Mouse (Mus musculus): Measurements from ENCODE around the gene Sycp3. TPM values are rescaled to one million over a fixed set of nuclear protein-coding genes. Genes with fewer than 3 reads are reported as not detected.

The Sycp3 gene
- not detected in 2 replicates for polyA plus RNA-seq (2016; fragmentation: Nextera tagmentation; extraction: Ambion mirVana)

GRCm38 (mm10) chr10:88459502-88459992 lies at the start of gene Sycp3:
Sycp3 (plus strand) TSS chr10:88459569.
- Histone ChIP-seq H3K36me3 (no peaks in the 10 kb centered on the region), H3K27me3 (ENCODE audit: insufficient read depth, poor library complexity, severe bottlenecking) (no peaks in the 10 kb centered on the region), H3K9me3 (peaks cover 10% of the 10 kb centered on the region; the same call in 1 of the 2 replicates), H3K4me1 (replicated peaks) (no peaks in the 10 kb centered on the region), H3K27ac (no peak within 1 kb of the TSS), H3K4me3 (no peak within 1 kb of the TSS)
- DNase-seq (ENCODE audit: low spot score), result no peak
- WGBS, result 81% methylated on average over 33 of the region's 33 CpGs

DNA sequence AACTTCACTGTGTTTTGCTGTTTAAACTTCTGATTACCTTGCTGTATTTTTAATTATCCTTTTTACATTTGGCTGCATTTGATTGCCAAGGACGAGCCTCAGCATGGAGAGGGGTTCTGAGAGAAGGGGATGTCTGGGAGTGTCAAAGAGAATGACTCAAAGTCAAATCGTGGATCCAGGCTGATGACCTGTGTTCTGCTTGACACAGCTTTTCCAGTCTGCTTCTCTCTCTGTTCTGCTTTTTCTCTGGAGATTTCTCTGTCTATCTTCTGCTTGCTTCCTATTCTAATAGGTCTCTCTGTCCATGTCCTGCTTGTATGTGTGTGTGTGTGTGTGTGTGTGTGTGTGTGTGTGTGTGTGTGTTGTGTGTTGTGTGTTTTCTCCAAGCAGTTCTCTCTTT lies 49.6 kb upstream of the Sycp3 start:
- no peaks in the 10 kb centered on the region for H3K36me3 ChIP-seq
- WGBS, result 79% methylated on average over 2 of the region's 2 CpGs
- H3K27ac ChIP-seq, result no peak overlapping the region
- no peak overlapping the region for H3K4me3 ChIP-seq
- DNase-seq (ENCODE audit: low spot score), result no peak
- H3K27me3 ChIP-seq (ENCODE audit: insufficient read depth, poor library complexity, severe bottlenecking), result no peaks in the 10 kb centered on the region
- no peaks in the 10 kb centered on the region for H3K9me3 ChIP-seq
- no peaks in the 10 kb centered on the region for H3K4me1 ChIP-seq (replicated peaks)

- Histone ChIP-seq H3K9me3 (no peaks in the 10 kb centered on the region), H3K27me3 (ENCODE audit: insufficient read depth, poor library complexity, severe bottlenecking) (no peaks in the 10 kb centered on the region), H3K4me1 (replicated peaks) (no peaks in the 10 kb centered on the region), H3K36me3 (0 out of 2 replicates have a peak, but pooled peaks cover 2% of the 10 kb centered on the region), H3K4me3 (no peak overlapping the region), H3K27ac (no peak overlapping the region)
- 84% methylated on average over 17 of the region's 17 CpGs for WGBS
- DNase-seq (ENCODE audit: low spot score), result no peak
Measured at GRCm38 (mm10) chr10:88412290-88412995, 46.9 kb upstream of the Sycp3 start.

DNA sequence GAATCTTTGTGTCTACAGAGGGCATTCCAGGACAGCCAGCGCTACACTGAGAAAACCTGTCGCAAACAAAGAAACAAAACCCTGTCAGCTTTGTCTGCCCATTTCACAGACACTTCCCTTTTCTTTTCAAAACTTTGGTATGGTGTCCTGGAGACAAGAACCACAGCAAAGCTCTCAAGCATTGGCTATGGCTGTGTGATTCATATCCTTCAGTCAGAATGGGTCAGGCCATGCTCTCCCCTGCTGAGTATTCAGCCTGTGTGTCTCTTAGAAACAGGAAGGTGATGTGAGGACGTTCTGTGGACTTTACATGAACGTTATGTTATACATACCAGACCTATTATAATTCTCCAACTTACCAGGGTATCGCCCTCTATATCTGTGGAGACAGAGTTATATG lies 41.7 kb upstream of the Sycp3 start:
- 88% methylated on average over 5 of the region's 5 CpGs for WGBS
- DNase-seq (ENCODE audit: low spot score), result no peak
- Histone ChIP-seq H3K27me3 (ENCODE audit: insufficient read depth, poor library complexity, severe bottlenecking) (no peaks in the 10 kb centered on the region), H3K36me3 (peaks cover 20% of the 10 kb centered on the region), H3K27ac (no peak overlapping the region), H3K4me1 (replicated peaks) (no peaks in the 10 kb centered on the region), H3K9me3 (no peaks in the 10 kb centered on the region), H3K4me3 (no peak overlapping the region)

- 78% methylated on average over 11 of the region's 11 CpGs for WGBS
Measured at GRCm38 (mm10) chr10:88420141-88420541, 39.2 kb upstream of the Sycp3 start.

GRCm38 (mm10) chr10:88420655-88421435 lies 38.5 kb upstream of the Sycp3 start:
- no peak for DNase-seq (ENCODE audit: low spot score)
- no peaks in the 10 kb centered on the region for H3K9me3 ChIP-seq
- H3K27me3 ChIP-seq (ENCODE audit: insufficient read depth, poor library complexity, severe bottlenecking), result no peaks in the 10 kb centered on the region
- peaks cover 20% of the 10 kb centered on the region for H3K36me3 ChIP-seq
- H3K4me1 ChIP-seq (replicated peaks), result no peaks in the 10 kb centered on the region
- no peak overlapping the region for H3K4me3 ChIP-seq
- 96% methylated on average over 19 of the region's 19 CpGs for WGBS
- H3K27ac ChIP-seq, result no peak overlapping the region

More at GRCm38 (mm10) chr10:88420141-88420541, 39.2 kb upstream of the Sycp3 start:
- Histone ChIP-seq H3K27ac (no peak overlapping the region), H3K9me3 (no peaks in the 10 kb centered on the region), H3K36me3 (peaks cover 20% of the 10 kb centered on the region), H3K27me3 (ENCODE audit: insufficient read depth, poor library complexity, severe bottlenecking) (no peaks in the 10 kb centered on the region), H3K4me3 (no peak overlapping the region), H3K4me1 (replicated peaks) (no peaks in the 10 kb centered on the region)
- no peak for DNase-seq (ENCODE audit: low spot score)

GRCm38 (mm10) chr10:88426158-88426816 lies 33.1 kb upstream of the Sycp3 start:
- Histone ChIP-seq H3K4me1 (replicated peaks) (no peaks in the 10 kb centered on the region), H3K27ac (no peak overlapping the region), H3K4me3 (no peak overlapping the region), H3K9me3 (no peaks in the 10 kb centered on the region), H3K36me3 (peaks cover 28% of the 10 kb centered on the region), H3K27me3 (ENCODE audit: insufficient read depth, poor library complexity, severe bottlenecking) (no peaks in the 10 kb centered on the region)
- peak; percentile 17 for DNase-seq (ENCODE audit: low spot score)
- WGBS, result 99% methylated on average over 2 of the region's 2 CpGs

DNA sequence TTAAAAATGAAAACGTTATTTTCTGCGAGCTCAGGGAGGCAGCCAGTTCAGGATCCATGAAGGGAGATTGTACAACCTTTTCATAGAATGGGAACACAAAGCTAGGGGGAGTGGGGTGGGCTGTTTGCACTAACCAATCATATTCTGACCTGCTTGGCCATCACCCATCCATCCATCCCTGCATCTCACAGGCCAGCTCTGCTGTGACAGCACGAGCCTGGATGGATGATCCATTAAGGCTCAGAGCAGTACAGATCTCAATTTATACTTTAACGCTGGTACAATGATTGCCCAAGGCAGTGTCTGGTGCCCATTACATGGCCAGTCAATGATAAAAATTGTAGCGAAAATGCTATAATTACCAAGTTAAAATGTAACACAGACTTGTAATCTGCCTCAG lies 32.5 kb upstream of the Sycp3 start:
- DNase-seq (ENCODE audit: low spot score), result no peak
- Histone ChIP-seq H3K4me3 (no peak overlapping the region), H3K27me3 (ENCODE audit: insufficient read depth, poor library complexity, severe bottlenecking) (no peaks in the 10 kb centered on the region), H3K36me3 (peaks cover 28% of the 10 kb centered on the region), H3K4me1 (replicated peaks) (no peaks in the 10 kb centered on the region), H3K27ac (no peak overlapping the region), H3K9me3 (no peaks in the 10 kb centered on the region)
- WGBS, result 64% methylated on average over 5 of the region's 5 CpGs

GRCm38 (mm10) chr10:88427998-88428397 lies 31.4 kb upstream of the Sycp3 start:
- H3K27me3 ChIP-seq (ENCODE audit: insufficient read depth, poor library complexity, severe bottlenecking), result no peaks in the 10 kb centered on the region
- H3K36me3 ChIP-seq, result peaks cover 31% of the 10 kb centered on the region
- DNase-seq (ENCODE audit: low spot score), result no peak
- H3K4me3 ChIP-seq, result no peak overlapping the region
- no peak overlapping the region for H3K27ac ChIP-seq
- H3K9me3 ChIP-seq, result no peaks in the 10 kb centered on the region
- no peaks in the 10 kb centered on the region for H3K4me1 ChIP-seq (replicated peaks)
- WGBS, result 92% methylated on average over 6 of the region's 6 CpGs

DNA sequence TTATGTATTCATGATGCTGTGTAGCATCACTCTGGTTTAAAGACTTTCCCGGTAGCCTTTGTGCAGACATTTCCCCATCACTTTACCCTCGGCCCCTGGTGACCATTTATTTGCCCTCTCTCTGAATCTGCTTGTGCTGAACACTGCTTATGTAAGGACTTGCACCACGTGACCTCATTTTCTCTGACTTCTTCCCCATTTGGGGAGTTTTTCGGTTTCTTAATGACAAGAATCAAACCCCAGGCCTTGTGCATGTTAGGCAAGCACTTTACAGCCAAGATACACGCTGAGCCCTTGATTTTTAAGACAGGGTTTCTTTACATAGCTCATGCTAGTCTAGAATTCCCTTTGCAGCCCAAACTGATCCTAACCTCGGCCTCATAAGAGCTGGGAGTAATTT lies 18.1 kb upstream of the Sycp3 start:
- Histone ChIP-seq H3K9me3 (no peaks in the 10 kb centered on the region), H3K36me3 (peaks cover 44% of the 10 kb centered on the region), H3K4me3 (no peak overlapping the region), H3K27ac (no peak overlapping the region), H3K4me1 (replicated peaks) (no peaks in the 10 kb centered on the region), H3K27me3 (ENCODE audit: insufficient read depth, poor library complexity, severe bottlenecking) (no peaks in the 10 kb centered on the region)
- no peak for DNase-seq (ENCODE audit: low spot score)
- WGBS, result 90% methylated on average over 6 of the region's 6 CpGs

DNA sequence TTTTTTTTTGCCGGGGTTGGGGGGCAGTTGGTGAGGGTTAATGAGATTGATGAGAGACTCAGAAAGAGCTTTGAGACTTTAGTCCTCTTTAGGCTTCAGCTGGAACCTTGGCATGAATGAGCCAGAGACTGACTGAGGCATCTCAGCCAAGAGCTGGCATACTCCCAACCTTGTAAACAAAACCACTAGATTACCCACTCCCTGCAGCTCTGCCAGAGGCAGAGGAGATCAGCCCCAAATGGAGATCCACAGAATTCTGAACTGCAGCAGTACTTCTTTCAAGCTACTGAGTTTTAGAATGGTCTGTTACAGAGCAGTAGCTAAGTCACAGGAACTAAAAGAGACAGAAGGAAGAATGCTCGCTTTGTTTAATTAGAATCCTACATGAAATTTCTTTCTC lies 8.1 kb upstream of the Sycp3 start:
- Histone ChIP-seq H3K27ac (no peak overlapping the region), H3K4me3 (no peak overlapping the region), H3K27me3 (ENCODE audit: insufficient read depth, poor library complexity, severe bottlenecking) (no peaks in the 10 kb centered on the region), H3K4me1 (replicated peaks) (no peaks in the 10 kb centered on the region), H3K36me3 (no peaks in the 10 kb centered on the region), H3K9me3 (no peaks in the 10 kb centered on the region)
- DNase-seq (ENCODE audit: low spot score), result no peak
- WGBS, result 93% methylated on average over 2 of the region's 2 CpGs

DNA sequence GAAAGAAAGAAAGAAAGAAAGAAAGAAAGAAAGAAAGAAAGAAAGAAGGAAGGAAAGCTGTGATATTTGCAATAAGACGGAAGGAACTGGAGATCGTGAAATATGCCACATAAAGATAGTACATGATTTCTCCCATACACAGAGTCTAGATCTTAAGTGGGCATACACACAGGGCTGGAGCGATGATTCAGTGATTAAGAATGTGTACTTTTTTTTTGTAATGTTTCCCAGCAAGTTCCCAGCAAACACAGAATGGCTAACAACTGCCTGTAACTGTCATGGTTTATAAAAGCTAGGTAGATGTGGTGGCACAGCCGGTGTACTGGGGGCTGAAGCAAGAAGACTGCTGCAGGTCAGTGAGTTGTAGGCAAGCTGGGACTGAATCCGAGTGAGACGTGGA lies 7.4 kb upstream of the Sycp3 start:
- H3K36me3 ChIP-seq, result no peaks in the 10 kb centered on the region
- DNase-seq (ENCODE audit: low spot score), result no peak

DNA sequence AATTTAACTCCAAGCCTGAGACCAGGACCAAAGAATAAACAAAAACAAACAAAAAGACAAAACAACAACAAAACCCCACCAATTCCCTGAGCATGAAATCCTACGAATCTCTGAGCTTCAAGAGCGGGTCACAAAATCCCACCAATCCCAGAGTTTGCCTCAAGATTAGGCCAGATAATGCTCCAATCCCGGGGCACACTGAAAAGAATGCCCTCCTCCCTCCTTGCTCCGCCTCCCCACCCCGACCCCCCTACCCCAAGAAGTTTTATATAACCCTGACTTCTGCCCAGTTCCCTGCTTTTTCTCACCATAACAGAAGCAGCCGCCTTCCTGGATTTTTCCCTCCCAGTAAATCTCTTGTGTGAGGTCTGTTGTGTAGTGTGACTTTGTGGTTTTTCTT lies 1.6 kb upstream of the Sycp3 start:
- 50% methylated on average over 6 of the region's 6 CpGs for WGBS
- H3K36me3 ChIP-seq, result no peaks in the 10 kb centered on the region
- DNase-seq (ENCODE audit: low spot score), result no peak
- no peak overlapping the region for H3K27ac ChIP-seq
- peaks cover 10% of the 10 kb centered on the region; the same call in 1 of the 2 replicates for H3K9me3 ChIP-seq
- H3K4me3 ChIP-seq, result no peak overlapping the region
- no peaks in the 10 kb centered on the region for H3K27me3 ChIP-seq (ENCODE audit: insufficient read depth, poor library complexity, severe bottlenecking)
- H3K4me1 ChIP-seq (replicated peaks), result no peaks in the 10 kb centered on the region

More for the DNA sequence above, 7.4 kb upstream of the Sycp3 start:
- WGBS, result 84% methylated on average over 6 of the region's 6 CpGs
- H3K27ac ChIP-seq, result no peak overlapping the region
- no peaks in the 10 kb centered on the region for H3K9me3 ChIP-seq
- H3K4me3 ChIP-seq, result no peak overlapping the region
- H3K27me3 ChIP-seq (ENCODE audit: insufficient read depth, poor library complexity, severe bottlenecking), result no peaks in the 10 kb centered on the region
- H3K4me1 ChIP-seq (replicated peaks), result no peaks in the 10 kb centered on the region

Measured in hindbrain, embryonic 10.5 days (tissue).